Mouse (Mus musculus) gastrocnemius, postnatal 25 days (tissue): ENCODE data around the gene Vrtn. TPM values are rescaled to one million over a fixed set of nuclear protein-coding genes. Genes with fewer than 3 reads are reported as not detected.

Experiments
- DNase-seq: peaks from one replicate; pipeline ENCODE4 v3.0.0; 2022
- total RNA-seq, 2 experiments: library from RNA; stranded (reverse); gene quantifications; 1 replicate in 1 of 2; 2 replicates in 1 of 2; pipeline ENCODE4 v1.2.3; 2021

Vrtn gene
- total RNA-seq, 2 experiments from 2014 or later, result not detected

GRCm38 (mm10) chr12:84689051-84689450 lies 48.2 kb downstream of the Vrtn start:
- no peak for DNase-seq

- no peak for DNase-seq
Measured at GRCm38 (mm10) chr12:84691347-84691746, 50.5 kb downstream of the Vrtn start.

GRCm38 (mm10) chr12:84692141-84692540 lies 51.3 kb downstream of the Vrtn start:
- DNase-seq, result no peak

- peak; percentile 41 for DNase-seq
Measured at GRCm38 (mm10) chr12:84698319-84699081, 57.7 kb downstream of the Vrtn start, which contains the start of gene Syndig1l. Syndig1l (minus strand) TSS chr12:84698831.

Other genes starting within 250 kb of the Vrtn start
- 10 to 100 TPM; 11.3 to 16.7 TPM for gene Entpd5, start 232.0 kb upstream of the Vrtn start, total RNA-seq
- 1 to 10 TPM; 1.2 to 1.7 TPM for gene Bbof1, start 231.9 kb upstream of the Vrtn start, total RNA-seq
- gene Rnf113a2, start 223.8 kb upstream of the Vrtn start, total RNA-seq, result 1 to 10 TPM; 6.1 to 6.4 TPM
- 10 to 100 TPM; 78.8 to 88.1 TPM for gene Aldh6a1, start 190.0 kb upstream of the Vrtn start, total RNA-seq
- gene Lin52, start 189.6 kb upstream of the Vrtn start, total RNA-seq, result 1 to 10 TPM; 7.4 to 8.5 TPM
- gene Vsx2, start 71.3 kb upstream of the Vrtn start, total RNA-seq, result not detected
- gene Abcd4, start 23.6 kb upstream of the Vrtn start, total RNA-seq, result 1 to 10 TPM; 4.2 to 5.9 TPM
- not detected for gene Syndig1l, start 57.8 kb downstream of the Vrtn start, total RNA-seq
- 10 to 100 TPM; 13.8 to 20.0 TPM for gene Npc2, start 132.1 kb downstream of the Vrtn start, total RNA-seq
- gene Isca2, start 132.2 kb downstream of the Vrtn start, total RNA-seq, result 10 to 100 TPM; 39.9 to 52.4 TPM
- 1 to 10 TPM; 1.3 to 1.6 TPM for gene Ltbp2, start 235.5 kb downstream of the Vrtn start, total RNA-seq